Mouse (Mus musculus) gastrocnemius, postnatal 14 days (tissue): ENCODE data around the gene Slc6a6. TPM values are rescaled to one million over a fixed set of nuclear protein-coding genes. Genes with fewer than 3 reads are reported as not detected.

Experiments used
- DNase-seq: peaks from one replicate; pipeline ENCODE4 v3.0.0; 2021; ENCODE audit warnings: mixed read lengths
- intact Hi-C: fragments of 180-260 bp; cut with DNase I; formaldehyde crosslinking; loops from one replicate; pipeline ENCODE4 v1.15.1; 2025; ENCODE audit warnings: low total_unique reads
- long read RNA-seq, 2 experiments: library from polyadenylated mRNA; stranded (forward); transcript quantifications; one replicate each; pipeline ENCODE4 v2.0.0; 2021
- total RNA-seq, 2 experiments: library from RNA; stranded (reverse); gene quantifications; 2 replicates each; pipeline ENCODE4 v1.2.3; 2021

Gene Slc6a6
- total RNA-seq, result 10 to 100 TPM; 33.5 to 39.8 TPM
- long read RNA-seq, experiment 1, full-length matches to known transcripts, result 13 of 24 reads
- long read RNA-seq, experiment 1, partial matches to known transcripts, result 3 of 24 reads
- long read RNA-seq, experiment 1, other reads (novel, unspliced or antisense), result 8 of 24 reads
- long read RNA-seq, experiment 2, full-length matches to known transcripts, result 22 of 29 reads
- long read RNA-seq, experiment 2, partial matches to known transcripts, result 0 of 29 reads
- long read RNA-seq, experiment 2, other reads (novel, unspliced or antisense), result 7 of 29 reads

DNA sequence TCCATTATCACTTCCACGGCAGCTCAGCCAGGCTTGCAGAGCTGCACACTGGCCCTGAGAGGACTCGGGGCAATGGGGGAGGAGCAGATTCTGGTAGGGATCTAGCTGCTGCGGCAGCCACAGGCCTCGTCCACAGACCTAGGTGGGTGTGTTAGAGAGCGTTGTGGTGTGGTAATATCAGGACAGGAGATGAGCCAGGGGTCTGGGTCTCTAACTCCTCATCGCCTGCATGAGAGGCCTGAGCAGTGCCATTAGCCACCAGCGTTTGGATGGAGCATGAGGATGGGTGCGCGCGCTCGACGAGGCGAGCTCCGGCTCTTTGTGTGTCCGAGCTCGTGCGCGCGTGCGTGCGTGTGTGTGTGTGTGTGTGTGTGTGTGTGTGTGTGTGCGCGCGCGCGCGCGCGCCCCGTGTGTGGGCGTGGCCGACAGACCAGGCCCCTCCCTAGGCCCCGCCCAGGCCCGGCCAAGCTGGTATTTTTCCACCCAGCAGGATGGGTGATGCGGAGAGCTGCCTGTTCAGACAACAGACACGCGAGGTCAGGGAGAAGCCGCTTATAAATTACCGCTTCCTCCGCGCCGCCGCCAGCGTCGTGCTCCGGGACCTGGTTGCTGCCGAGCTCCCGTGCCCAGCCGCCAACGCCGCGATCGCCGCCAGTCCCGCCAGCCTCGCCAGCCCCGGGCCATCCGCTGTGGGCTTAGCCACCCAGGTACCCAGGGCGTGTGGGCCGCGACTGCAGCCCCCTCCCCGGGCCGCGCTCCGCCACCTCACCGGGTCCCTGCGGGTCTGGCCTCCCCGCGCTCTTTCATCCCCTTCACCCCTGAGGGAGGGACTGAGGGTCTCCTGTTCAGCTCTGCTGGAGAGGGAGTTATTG lies at the start of gene Slc6a6:
TSS of gene Slc6a6 (plus strand) at position 452 of the 872 bp plus-strand sequence.
- intact Hi-C loops, result no loop called here
- peak; percentile 91 for DNase-seq

GRCm38 (mm10) chr6:91634417-91634816 lies 49.4 kb upstream of the Slc6a6 start:
- DNase-seq, result no peak
- intact Hi-C loops, result no loop called here

DNA sequence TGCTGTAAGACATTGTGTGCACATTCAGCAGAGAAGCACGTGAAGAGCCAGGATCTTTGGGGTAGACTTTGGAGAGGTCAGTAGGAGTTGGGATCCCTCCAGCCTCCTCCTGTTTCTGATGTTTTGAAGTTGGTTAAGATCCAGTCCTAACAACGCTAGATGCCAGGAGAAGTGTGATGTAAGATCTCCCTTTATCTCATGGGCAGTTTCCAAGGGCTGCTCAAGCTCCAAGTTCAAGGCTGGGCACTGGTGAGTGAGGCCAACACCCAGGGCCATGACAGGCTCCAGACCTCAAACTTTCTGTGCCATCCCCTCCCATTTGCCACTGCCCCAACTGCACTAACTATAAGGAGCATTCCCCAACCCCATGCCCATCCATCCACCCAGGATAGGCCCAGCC lies 49.0 kb upstream of the Slc6a6 start:
- no peak for DNase-seq
- intact Hi-C loops, result no loop called here

GRCm38 (mm10) chr6:91638204-91638995 lies 45.5 kb upstream of the Slc6a6 start:
- intact Hi-C loops, result no loop called here
- no peak for DNase-seq

- intact Hi-C loops, result no loop called here
Measured at GRCm38 (mm10) chr6:91643011-91643410, 40.8 kb upstream of the Slc6a6 start.

DNA sequence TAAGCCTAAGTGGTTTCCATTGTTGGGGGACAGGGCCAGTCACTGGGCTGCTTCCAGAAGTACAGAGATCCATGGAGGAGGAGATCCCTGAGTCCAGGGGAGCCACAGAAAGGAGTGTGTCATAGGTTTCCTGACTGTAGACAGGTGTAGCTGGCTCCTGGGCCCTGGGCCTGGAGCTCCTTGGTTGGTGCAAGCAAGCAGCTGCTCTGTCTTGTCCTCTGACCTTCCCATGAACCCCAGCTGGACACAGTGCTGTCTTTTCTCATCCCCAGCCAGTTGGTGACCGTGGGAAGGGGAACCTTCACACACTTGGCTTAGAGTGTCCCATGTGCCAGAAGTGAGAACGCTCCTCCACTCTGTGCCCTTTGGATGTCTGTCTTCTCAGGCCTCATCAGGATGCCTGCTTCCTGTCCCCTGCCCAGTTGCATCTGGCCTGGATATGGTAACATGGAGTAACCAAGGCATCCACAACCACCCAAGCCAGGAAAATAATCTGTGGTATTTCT lies 40.4 kb upstream of the Slc6a6 start:
- no peak for DNase-seq
- intact Hi-C loops, result no loop called here

More at GRCm38 (mm10) chr6:91643011-91643410, 40.8 kb upstream of the Slc6a6 start:
- no peak for DNase-seq

- intact Hi-C loops, result no loop called here
- DNase-seq, result no peak
Measured at GRCm38 (mm10) chr6:91646019-91646418, 37.8 kb upstream of the Slc6a6 start.

GRCm38 (mm10) chr6:91646822-91647221 lies 37.0 kb upstream of the Slc6a6 start:
- intact Hi-C loops, result no loop called here
- DNase-seq, result no peak

DNA sequence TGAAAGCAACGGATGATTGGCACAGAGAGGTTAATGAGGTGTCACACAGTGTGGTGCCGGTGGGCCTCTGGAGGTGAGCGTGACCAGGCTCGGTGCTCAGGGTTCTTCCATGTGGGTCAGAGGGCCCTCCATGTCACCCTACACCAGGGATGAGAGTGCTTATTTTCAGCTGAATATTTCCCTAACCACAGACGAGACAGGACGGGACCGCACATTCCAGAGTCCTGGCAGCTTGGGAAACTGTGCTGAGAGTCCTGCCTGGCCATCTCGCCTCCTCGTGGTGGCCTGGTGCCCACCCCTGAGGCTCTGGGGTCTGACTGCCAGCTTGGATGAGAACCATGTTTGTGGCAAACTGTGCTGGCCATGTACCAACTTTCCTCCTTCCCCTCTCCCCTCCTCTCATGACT lies 36.5 kb upstream of the Slc6a6 start:
- intact Hi-C loops, result no loop called here
- peak; percentile 20 for DNase-seq

GRCm38 (mm10) chr6:91650255-91650654 lies 33.6 kb upstream of the Slc6a6 start:
- DNase-seq, result no peak
- intact Hi-C loops, result no loop called here

GRCm38 (mm10) chr6:91652296-91652695 lies 31.6 kb upstream of the Slc6a6 start:
- intact Hi-C loops, result no loop called here

DNA sequence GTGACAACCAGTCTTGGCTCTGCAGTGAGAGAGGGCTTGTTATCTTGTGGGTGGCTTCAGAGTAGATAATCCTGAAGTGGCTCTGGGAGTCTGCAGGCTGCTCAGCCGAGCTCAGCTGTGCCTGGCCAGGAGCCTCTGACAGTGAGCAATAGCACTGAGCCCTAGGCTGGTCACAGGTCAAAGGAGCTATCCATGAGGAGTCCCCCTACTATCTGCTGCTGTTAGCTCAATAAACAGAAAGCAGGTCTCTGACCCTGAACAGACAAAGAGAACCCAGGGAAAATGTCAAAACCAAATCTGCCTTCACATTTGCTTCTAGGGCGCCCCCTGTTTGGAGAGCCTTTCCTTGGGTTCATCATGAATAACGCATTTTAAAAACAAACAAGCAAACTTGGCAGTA lies 28.6 kb upstream of the Slc6a6 start:
- intact Hi-C loops, result no loop called here
- DNase-seq, result no peak

More at GRCm38 (mm10) chr6:91652296-91652695, 31.6 kb upstream of the Slc6a6 start:
- no peak for DNase-seq

DNA sequence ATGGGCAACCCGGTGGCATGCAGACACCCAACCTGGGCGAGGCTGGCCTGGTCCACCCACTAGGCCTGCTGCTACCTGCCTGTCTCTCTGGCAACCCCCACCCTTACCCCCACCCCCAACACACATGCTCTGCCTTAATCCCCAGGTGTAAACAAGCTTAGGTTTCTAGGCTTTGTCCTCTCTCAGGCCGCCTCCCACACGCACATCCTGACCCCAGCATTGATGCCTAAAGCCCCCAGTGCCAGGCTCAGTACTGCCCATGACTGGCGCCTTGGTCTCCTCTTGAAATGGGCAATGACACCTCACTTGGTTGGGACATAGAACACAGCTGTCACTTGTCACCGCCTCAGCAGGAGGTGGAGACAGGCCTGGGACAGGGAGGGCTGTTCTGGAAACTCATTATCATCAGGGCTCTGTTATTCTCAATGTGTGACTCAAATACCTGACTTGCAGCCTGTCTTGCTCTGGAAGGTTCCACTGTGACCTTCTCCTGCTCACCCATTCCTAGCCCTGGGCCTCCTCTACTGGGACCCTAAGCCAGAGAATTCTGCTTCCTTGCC lies 27.9 kb upstream of the Slc6a6 start:
- DNase-seq, result no peak
- intact Hi-C loops, result no loop called here

DNA sequence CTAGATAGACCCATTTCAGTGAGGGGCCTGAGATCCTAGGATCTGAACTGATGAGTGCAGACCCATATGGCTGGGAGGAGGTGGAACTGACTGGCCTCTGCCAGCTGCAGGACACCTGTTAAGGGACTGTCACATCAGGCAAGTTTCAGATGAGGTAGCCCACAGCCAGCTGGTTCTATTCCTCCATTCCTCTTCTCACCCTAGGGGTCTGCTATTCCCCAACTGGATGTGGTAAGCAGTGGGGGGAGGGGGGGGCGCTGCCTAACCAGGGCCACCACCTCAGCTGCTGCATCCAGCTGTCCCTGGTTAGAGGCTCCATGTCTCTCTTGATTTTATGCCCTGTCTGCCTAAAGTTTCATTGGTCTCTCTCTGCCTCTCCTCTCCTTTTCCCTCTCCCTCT lies 25.6 kb upstream of the Slc6a6 start:
- intact Hi-C loops, result no loop called here
- no peak for DNase-seq

DNA sequence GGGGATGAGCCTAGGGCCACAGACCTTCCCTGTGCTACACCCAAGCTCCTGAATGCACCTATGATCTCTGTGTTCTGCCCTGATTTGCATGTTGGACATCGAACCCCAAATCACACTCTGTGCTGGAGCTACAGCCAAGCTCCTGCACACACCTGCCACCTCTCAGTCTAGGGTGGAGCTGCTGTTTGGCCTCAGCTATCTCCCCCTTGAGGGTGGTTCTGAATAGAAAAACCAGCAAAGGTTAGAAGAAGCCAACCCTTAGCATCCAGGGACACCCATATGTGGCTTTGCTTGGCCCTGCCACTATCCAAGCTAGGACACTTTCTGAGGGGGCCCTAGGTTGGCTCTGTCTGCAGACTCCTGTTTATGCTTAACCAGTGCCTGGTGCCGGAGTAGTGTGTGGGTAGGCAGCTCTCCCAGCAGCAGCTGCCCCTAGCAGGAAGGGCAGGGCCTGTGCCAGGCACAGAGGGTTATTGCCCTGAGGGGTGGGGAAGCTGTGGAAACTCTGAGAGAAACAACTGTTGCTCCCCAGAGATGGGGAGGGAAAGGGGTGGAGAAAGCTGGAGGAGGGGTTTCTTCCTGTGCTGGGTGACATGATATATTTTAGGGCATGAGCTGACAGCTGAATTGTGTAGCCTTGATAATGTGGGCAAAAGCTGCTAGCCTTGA lies 23.9 kb upstream of the Slc6a6 start:
- intact Hi-C loops, result loop anchor here (10.0 kb wide), 1 partner anchor 85 kb away; no protein-coding TSS in a partner anchor
- peak; percentile 36 for DNase-seq

DNA sequence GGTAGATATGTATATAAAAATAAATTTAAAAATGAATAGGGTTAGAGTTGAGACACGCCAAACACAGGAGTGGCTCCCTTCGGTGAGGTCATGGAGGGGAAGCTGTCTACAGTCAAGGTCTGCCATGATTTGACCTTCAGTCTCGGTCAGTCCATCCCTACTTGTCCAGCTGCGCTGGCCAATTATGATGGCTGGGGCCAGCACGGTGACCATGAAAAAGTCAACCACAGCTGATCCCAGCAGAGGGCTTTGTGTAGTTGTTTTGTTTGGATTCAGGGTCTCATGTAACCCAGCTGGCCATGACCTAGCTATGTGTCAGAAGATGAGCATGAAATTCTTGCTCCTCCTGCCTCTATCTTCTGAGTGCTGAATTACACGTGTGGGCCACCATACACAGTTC lies 21.6 kb upstream of the Slc6a6 start:
- no peak for DNase-seq
- intact Hi-C loops, result loop anchor here (10.0 kb wide), 1 partner anchor 88 kb away; no protein-coding TSS in a partner anchor

GRCm38 (mm10) chr6:91663616-91664015 lies 20.2 kb upstream of the Slc6a6 start:
- intact Hi-C loops, result loop anchor here (10.0 kb wide), 1 partner anchor 89 kb away; no protein-coding TSS in a partner anchor

GRCm38 (mm10) chr6:91665267-91665666 lies 18.6 kb upstream of the Slc6a6 start:
- DNase-seq, result no peak
- intact Hi-C loops, result loop anchor here (10.0 kb wide), 1 partner anchor 90 kb away; no protein-coding TSS in a partner anchor

More at GRCm38 (mm10) chr6:91663616-91664015, 20.2 kb upstream of the Slc6a6 start:
- no peak for DNase-seq
